Mouse (Mus musculus) CH12.LX (cell line): ENCODE measurements at regions not wholly inside any gene's neighbourhood (a gene's known extent, or its start where the extent isn't known, plus 50 kb on each side); places are given as distances from the start of the nearest gene placed in this dataset.

Experiments
- DNase-seq: peaks from one replicate; pipeline ENCODE4 v3.0.0-alpha.2; 2013; ENCODE audit errors: extremely low read depth
- H3K27ac ChIP-seq: 2 replicates; pipeline ENCODE4 v1.5.1; 2012; ENCODE audit warnings: low read depth, mild to moderate bottlenecking, control low read depth, moderate library complexity; ENCODE audit not compliant: insufficient read depth
- H3K27me3 ChIP-seq: replicated peaks from 2 replicates; pipeline ENCODE3; 2012; ENCODE audit warnings: inconsistent platforms
- H3K36me3 ChIP-seq, 2 experiments: replicated peaks in 1 of 2; 2 replicates each; pipeline versions ENCODE3 to v1.6.1; 2012; ENCODE audit warnings: inconsistent platforms in 1 of 2, low read length in 1 of 2, mild to moderate bottlenecking in 1 of 2, mixed read lengths in 1 of 2, moderate library complexity in 1 of 2; ENCODE audit not compliant: control insufficient read depth in 1 of 2, insufficient read depth in 1 of 2
- H3K4me1 ChIP-seq, 2 experiments: 2 replicates each; pipeline ENCODE4 v1.6.1; 2012; ENCODE audit warnings: inconsistent platforms in 1 of 2, moderate library complexity in 1 of 2; ENCODE audit not compliant: insufficient read depth in 2 of 2, control insufficient read depth in 1 of 2
- H3K4me2 ChIP-seq: 2 replicates; pipeline ENCODE4 v1.6.1; 2012; ENCODE audit warnings: low read depth, mild to moderate bottlenecking, control low read depth; ENCODE audit not compliant: poor library complexity, insufficient read depth, severe bottlenecking
- H3K4me3 ChIP-seq, 3 experiments: fragments of 150-350 bp in 1 of 3; sonication (generic) in 1 of 3; replicated peaks in 1 of 3; 2 replicates each; pipeline versions ENCODE3 to v1.5.1; 2011 to 2012; ENCODE audit warnings: low read depth in 2 of 3, low read length in 2 of 3, mild to moderate bottlenecking in 2 of 3, moderate library complexity in 2 of 3, control low read depth in 1 of 3, improper control_type of control experiment in 1 of 3, inconsistent platforms in 1 of 3, mixed read lengths in 1 of 3; ENCODE audit not compliant: poor library complexity in 1 of 3
- H3K79me2 ChIP-seq: replicated peaks from 2 replicates; pipeline ENCODE4 v1.6.1; 2012; ENCODE audit warnings: mild to moderate bottlenecking, moderate library complexity; ENCODE audit not compliant: control insufficient read depth, poor library complexity, insufficient read depth, severe bottlenecking; ENCODE audit errors: extremely low read depth
- H3K9ac ChIP-seq: 2 replicates; pipeline ENCODE4 v1.6.1; 2012; ENCODE audit warnings: low read depth, mild to moderate bottlenecking, control low read depth, moderate library complexity; ENCODE audit not compliant: insufficient read depth
- H3K9me3 ChIP-seq: replicated peaks from 2 replicates; pipeline ENCODE3; 2012; ENCODE audit warnings: low read length, inconsistent platforms, mixed read lengths
- CHD2 ChIP-seq: IDR thresholded peaks from 2 replicates; pipeline ENCODE4 v1.6.1; 2011; ENCODE audit warnings: low read length, improper control_type of control experiment
- CTCF ChIP-seq, 2 experiments: IDR thresholded peaks in 1 of 2; conservative IDR thresholded peaks in 1 of 2; 2 replicates each; pipeline ENCODE4 v1.5.1; 2011 to 2012; ENCODE audit warnings: low read depth in 2 of 2, low read length in 2 of 2, improper control_type of control experiment in 1 of 2, inconsistent platforms in 1 of 2, mild to moderate bottlenecking in 1 of 2, moderate library complexity in 1 of 2
- ELF1 ChIP-seq: IDR thresholded peaks from 2 replicates; pipeline ENCODE4 v1.6.1; 2014; ENCODE audit warnings: low read depth, mild to moderate bottlenecking, inconsistent platforms, low read length, improper control_type of control experiment
- JUN ChIP-seq: IDR thresholded peaks from 2 replicates; pipeline ENCODE4 v1.6.1; 2011; ENCODE audit warnings: low read depth, mild to moderate bottlenecking, low read length, improper control_type of control experiment, moderate library complexity; ENCODE audit not compliant: insufficient read depth
- MAX ChIP-seq: IDR thresholded peaks from 2 replicates; pipeline ENCODE4 v1.6.1; 2011; ENCODE audit warnings: low read length, improper control_type of control experiment
- MYC ChIP-seq: IDR thresholded peaks from 2 replicates; pipeline ENCODE4 v1.6.1; 2011; ENCODE audit warnings: low read depth, mild to moderate bottlenecking, improper control_type of control experiment, low read length
- NELFE ChIP-seq: IDR thresholded peaks from 2 replicates; pipeline ENCODE4 v1.6.1; 2011; ENCODE audit warnings: low read depth, low read length, improper control_type of control experiment
- RAD21 ChIP-seq: IDR thresholded peaks from 2 replicates; pipeline ENCODE4 v1.6.1; 2011; ENCODE audit warnings: low read depth, mild to moderate bottlenecking, low read length, improper control_type of control experiment, moderate library complexity
- SMC3 ChIP-seq: IDR thresholded peaks from 2 replicates; pipeline ENCODE4 v1.6.1; 2011; ENCODE audit warnings: low read depth, low read length, improper control_type of control experiment
- TCF12 ChIP-seq: IDR thresholded peaks from 2 replicates; pipeline ENCODE4 v1.6.1; 2014; ENCODE audit warnings: low read depth, mild to moderate bottlenecking, inconsistent platforms, low read length, improper control_type of control experiment
- UBTF ChIP-seq: IDR thresholded peaks from 2 replicates; pipeline ENCODE4 v1.6.1; 2012; ENCODE audit warnings: low read depth, mild to moderate bottlenecking, inconsistent platforms, low read length, improper control_type of control experiment, moderate library complexity
- dilution Hi-C: fragments of 300-500 bp; cut with MboI; formaldehyde crosslinking; loops from 2 replicates; pipeline ENCODE4 v1.14.3; 2020; ENCODE audit warnings: low sequenced_read_pairs; ENCODE audit not compliant: extremely low pct_unique_long_range_greater_than_20kb, extremely low pct_ligation_motif_present
- in situ Hi-C: fragments of 300-500 bp; cut with MboI; formaldehyde crosslinking; loops from 3 replicates; pipeline ENCODE4 v1.14.3; 2019; ENCODE audit warnings: low sequenced_read_pairs, low pct_ligation_motif_present, low pct_unique_long_range_greater_than_20kb, mixed read lengths

DNA sequence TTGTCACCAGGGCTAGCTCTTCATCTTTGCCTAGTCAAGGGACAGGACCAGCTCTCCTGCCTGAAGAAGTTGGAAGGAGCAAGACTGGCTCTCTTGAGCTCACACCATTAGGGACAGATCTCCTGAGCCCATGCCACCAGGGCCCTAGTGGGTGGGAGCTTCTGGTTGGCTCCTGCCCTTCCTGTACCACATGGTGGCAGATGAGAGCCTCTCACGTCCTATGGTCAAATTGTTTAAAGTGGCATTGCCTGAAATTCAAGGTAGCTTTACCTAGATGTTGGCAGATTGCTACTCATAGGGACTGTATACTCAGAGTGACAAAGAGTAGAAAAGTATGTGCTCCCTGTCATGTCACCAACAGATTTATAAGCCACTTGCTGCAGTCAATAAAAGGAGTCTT is 134.6 kb upstream of the Rpl34 start:
- Histone ChIP-seq H3K79me2 (no peaks in the 10 kb centered on the region), H3K4me3 (no peak overlapping the region), H3K9me3 (no peaks in the 10 kb centered on the region), H3K27me3 (no peaks in the 10 kb centered on the region), H3K4me1 (no peaks in the 10 kb centered on the region; a peak in 1 of 4 replicates), H3K4me2 (no peak overlapping the region), H3K27ac (no peak overlapping the region), H3K36me3 (no peaks in the 10 kb centered on the region), H3K9ac (no peak overlapping the region)
- dilution Hi-C loops, result no loop called here
- no peak for DNase-seq
- in situ Hi-C loops, result no loop called here
- no peak for TF ChIP-seq CHD2
- peak; percentile 61 for TF ChIP-seq SMC3
- TF ChIP-seq CTCF (conservative IDR thresholded peaks at IDR 0.05 in 1 of 2, IDR thresholded peaks at IDR 0.05 in 1 of 2; ENCODE audit: low read depth in 2 of 2, low read length in 2 of 2), result peak in 1 of 2 experiments; percentile 56; a peak in 2 of 4 replicates
- TF ChIP-seq MAX, result no peak
- TF ChIP-seq RAD21, result peak; percentile 52

DNA sequence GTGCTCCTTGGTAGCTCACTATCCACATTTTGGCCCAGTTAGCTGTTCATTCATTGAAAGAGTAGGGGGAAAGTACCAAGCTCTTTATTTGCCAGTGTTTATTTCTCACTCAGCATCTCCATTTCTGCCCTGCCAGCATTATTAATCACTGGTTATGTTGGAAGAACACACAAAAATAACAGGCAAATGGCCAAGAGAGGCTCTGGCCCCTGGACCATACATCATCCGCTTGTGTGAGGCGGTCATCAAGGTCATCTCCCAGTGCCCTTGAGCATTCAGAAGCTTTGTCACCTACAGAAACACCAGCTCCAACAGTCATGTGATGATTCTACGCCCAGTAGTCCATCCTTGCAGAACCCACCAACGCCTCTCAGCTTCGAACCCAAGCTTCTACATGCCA is 133.2 kb upstream of the Rpl34 start:
- H3K9me3 ChIP-seq, result no peaks in the 10 kb centered on the region
- DNase-seq, result no peak
- TF ChIP-seq ELF1 (no peak), MYC (no peak)
- in situ Hi-C loops, result no loop called here
- no peaks in the 10 kb centered on the region for H3K4me1 ChIP-seq
- H3K79me2 ChIP-seq, result no peaks in the 10 kb centered on the region
- H3K36me3 ChIP-seq, result no peaks in the 10 kb centered on the region
- no peak overlapping the region for H3K4me3 ChIP-seq
- dilution Hi-C loops, result no loop called here
- H3K27ac ChIP-seq, result no peak overlapping the region
- no peak overlapping the region for H3K9ac ChIP-seq
- no peak overlapping the region for H3K4me2 ChIP-seq
- no peaks in the 10 kb centered on the region for H3K27me3 ChIP-seq

- Histone ChIP-seq H3K4me2 (no peak overlapping the region), H3K36me3 (no peaks in the 10 kb centered on the region), H3K9me3 (no peaks in the 10 kb centered on the region), H3K9ac (no peak overlapping the region), H3K79me2 (no peaks in the 10 kb centered on the region), H3K27me3 (no peaks in the 10 kb centered on the region), H3K4me1 (no peaks in the 10 kb centered on the region), H3K27ac (no peak overlapping the region), H3K4me3 (no peak overlapping the region)
- TF ChIP-seq SMC3 (no peak), CTCF (conservative IDR thresholded peaks at IDR 0.05 in 1 of 2, IDR thresholded peaks at IDR 0.05 in 1 of 2; ENCODE audit: low read depth in 2 of 2, low read length in 2 of 2) (no peak), UBTF (no peak), NELFE (no peak), JUN (no peak), TCF12 (no peak)
- dilution Hi-C loops, result no loop called here
- in situ Hi-C loops, result no loop called here
- no peak for DNase-seq
Measured at GRCm38 (mm10) chr3:130860315-130860714, 130.1 kb upstream of the Rpl34 start.
